Mouse (Mus musculus) hindbrain, embryonic 11.5 days (tissue): ENCODE results near the gene Pecam1. TPM values are rescaled to one million over a fixed set of nuclear protein-coding genes. Genes with fewer than 3 reads are reported as not detected.

Source experiments
- ATAC-seq: fragments of 200-750 bp; cut with Nextera tagmentation; 2 replicates; pipeline ENCODE4 v1.8.0; 2017; ENCODE audit warnings: mild to moderate bottlenecking, moderate TSS enrichment, moderate library complexity; ENCODE audit not compliant: low FRiP score
- DNase-seq: peaks from one replicate; pipeline ENCODE4 v3.0.0-alpha.2; 2015; ENCODE audit warnings: low spot score
- H3K27ac ChIP-seq: fragments of 300-500 bp; sonication (generic); 2 replicates; pipeline ENCODE4 v1.5.1; 2014; ENCODE audit warnings: mild to moderate bottlenecking, low read depth, low read length
- H3K27me3 ChIP-seq: fragments of 300-500 bp; sonication (generic); 2 replicates; pipeline ENCODE4 v1.6.1; 2014; ENCODE audit warnings: mild to moderate bottlenecking, low read length, moderate library complexity, mixed read lengths; ENCODE audit not compliant: control insufficient read depth, insufficient read depth
- H3K36me3 ChIP-seq: fragments of 300-500 bp; sonication (generic); 2 replicates; pipeline ENCODE4 v1.6.1; 2014; ENCODE audit warnings: mild to moderate bottlenecking, low read length, moderate library complexity, mixed read lengths; ENCODE audit not compliant: control insufficient read depth, insufficient read depth
- H3K4me1 ChIP-seq: fragments of 300-500 bp; sonication (generic); replicated peaks from 2 replicates; pipeline ENCODE4 v1.6.1; 2014; ENCODE audit warnings: low read length, mixed read lengths; ENCODE audit not compliant: control insufficient read depth, insufficient read depth
- H3K4me2 ChIP-seq: fragments of 300-500 bp; sonication (generic); replicated peaks from 2 replicates; pipeline ENCODE4 v1.6.1; 2014; ENCODE audit warnings: mild to moderate bottlenecking, low read depth, low read length
- H3K4me3 ChIP-seq: fragments of 300-500 bp; sonication (generic); 2 replicates; pipeline ENCODE4 v1.5.1; 2014; ENCODE audit warnings: low read depth, low read length
- H3K9ac ChIP-seq: fragments of 300-500 bp; sonication (generic); 2 replicates; pipeline ENCODE4 v1.6.1; 2014; ENCODE audit warnings: low read depth, low read length
- H3K9me3 ChIP-seq: fragments of 300-500 bp; sonication (generic); 2 replicates; pipeline ENCODE4 v1.6.1; 2016; ENCODE audit warnings: low read length; ENCODE audit not compliant: control insufficient read depth
- WGBS: fragments of 180-500 bp; shearing (Covaris S2); extraction: QIAGEN DNeasy Blood & Tissue Kit; methylation state at CpG from one replicate; pipeline ENCODE4 v1.1.7; 2014; 5-methylcytosine and 5-hydroxymethylcytosine counted together
- polyA plus RNA-seq: library from polyadenylated mRNA; unstranded; fragments of >200 nt; fragmentation: Nextera tagmentation; extraction: Ambion mirVana; gene quantifications from 2 replicates; pipeline ENCODE4 v1.2.1, GENCODE M21; 2014

The Pecam1 gene
- polyA plus RNA-seq, 1 experiment from 2014 or later = 20.3 TPM

DNA sequence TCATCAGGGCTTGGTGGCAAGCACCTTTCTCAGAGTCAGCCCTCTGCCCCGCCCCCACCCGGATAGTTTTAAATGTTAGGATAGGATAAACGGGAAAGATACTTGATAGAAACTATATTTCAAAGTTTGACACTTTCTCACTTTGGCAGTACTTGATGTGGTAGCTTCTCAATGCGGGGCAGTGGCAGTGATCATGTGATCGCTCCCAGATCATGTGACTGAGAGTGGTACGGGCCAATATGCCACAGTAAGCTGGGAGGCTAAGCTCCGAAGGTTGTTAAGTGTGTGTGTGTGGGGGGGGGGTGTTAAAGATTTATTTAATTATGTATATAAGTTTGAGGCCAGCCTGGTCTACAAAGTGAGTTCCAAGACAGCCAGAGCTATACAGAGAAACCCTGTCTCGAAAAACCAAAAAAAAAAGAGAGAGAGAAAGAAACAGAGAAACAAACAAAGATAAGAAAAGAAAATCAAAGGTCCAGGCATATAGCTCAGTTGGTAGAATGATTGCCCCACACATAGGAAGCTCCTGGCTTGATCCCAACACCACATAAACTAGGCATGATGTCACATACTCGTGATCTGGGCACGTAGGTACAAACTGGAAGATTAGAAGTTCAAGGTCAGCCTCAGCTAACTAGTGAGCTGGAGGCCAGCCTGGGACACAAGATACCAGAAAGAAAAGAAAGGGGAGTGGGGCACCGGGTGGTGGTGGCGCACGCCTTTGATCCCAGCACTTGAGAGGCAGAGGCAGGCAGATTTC, 132.4 kb downstream of the Pecam1 start:
- Histone ChIP-seq H3K4me2 (no peak overlapping the region), H3K9ac (no peak overlapping the region), H3K9me3 (no peaks in the 10 kb centered on the region), H3K4me1 (no peaks in the 10 kb centered on the region), H3K36me3 (no peaks in the 10 kb centered on the region), H3K27ac (no peak overlapping the region), H3K4me3 (no peak overlapping the region), H3K27me3 (no peaks in the 10 kb centered on the region)
- DNase-seq (no peak), ATAC-seq (no peak)
- 87% methylated on average over 13 of the region's 13 CpGs for WGBS

DNA sequence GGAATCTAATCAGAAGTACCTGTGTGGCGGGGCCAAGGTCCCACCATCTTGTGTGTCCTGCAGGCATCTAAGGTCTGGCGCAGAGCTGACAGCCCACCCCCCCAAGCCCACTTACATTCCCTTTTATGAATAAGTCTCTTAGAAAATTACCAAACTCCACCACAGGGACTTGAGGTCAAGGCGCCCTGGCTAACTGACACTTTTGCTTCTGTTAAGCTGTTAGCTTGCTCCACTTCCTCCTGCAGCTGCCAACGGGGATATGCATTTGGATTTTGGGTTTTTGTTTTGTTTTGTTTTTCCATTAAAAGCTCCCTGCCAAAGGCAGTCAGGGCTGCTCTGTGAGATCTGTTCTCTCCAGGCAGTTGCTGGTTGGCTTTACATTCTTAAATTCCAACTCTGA, 134.9 kb downstream of the Pecam1 start:
- no peaks in the 10 kb centered on the region for H3K9me3 ChIP-seq
- no peaks in the 10 kb centered on the region for H3K36me3 ChIP-seq
- 0 out of 2 replicates have a peak, but pooled peaks cover 3% of the 10 kb centered on the region for H3K27me3 ChIP-seq
- no peak overlapping the region for H3K4me2 ChIP-seq
- ATAC-seq (no peak), DNase-seq (no peak)
- 81% methylated on average over 4 of the region's 4 CpGs for WGBS
- no peaks in the 10 kb centered on the region for H3K4me1 ChIP-seq
- no peak overlapping the region for H3K4me3 ChIP-seq
- H3K9ac ChIP-seq = no peak overlapping the region
- no peak overlapping the region for H3K27ac ChIP-seq

GRCm38 (mm10) chr11:106614339-106614645, 136.1 kb downstream of the Pecam1 start:
- H3K27me3 ChIP-seq = 0 out of 2 replicates have a peak, but pooled peaks cover 3% of the 10 kb centered on the region
- ATAC-seq (no peak), DNase-seq (no peak)
- no peaks in the 10 kb centered on the region for H3K9me3 ChIP-seq
- WGBS = 86% methylated on average over 4 of the region's 4 CpGs
- H3K27ac ChIP-seq = no peak overlapping the region
- no peak overlapping the region for H3K9ac ChIP-seq
- H3K36me3 ChIP-seq = no peaks in the 10 kb centered on the region
- H3K4me2 ChIP-seq = no peak overlapping the region
- H3K4me1 ChIP-seq = no peaks in the 10 kb centered on the region
- no peak overlapping the region for H3K4me3 ChIP-seq

- Histone ChIP-seq H3K27me3 (0 out of 2 replicates have a peak, but pooled peaks cover 3% of the 10 kb centered on the region), H3K4me3 (peak overlapping the region; percentile 96), H3K36me3 (no peaks in the 10 kb centered on the region), H3K9me3 (no peaks in the 10 kb centered on the region), H3K4me1 (no peaks in the 10 kb centered on the region), H3K9ac (no peak overlapping the region), H3K27ac (no peak overlapping the region), H3K4me2 (peak overlapping the region; percentile 81)
- ATAC-seq (no peak), DNase-seq (peak; percentile 23)
- 54% methylated on average over 14 of the region's 15 CpGs for WGBS
Measured at GRCm38 (mm10) chr11:106613638-106614338, 136.6 kb downstream of the Pecam1 start.

DNA sequence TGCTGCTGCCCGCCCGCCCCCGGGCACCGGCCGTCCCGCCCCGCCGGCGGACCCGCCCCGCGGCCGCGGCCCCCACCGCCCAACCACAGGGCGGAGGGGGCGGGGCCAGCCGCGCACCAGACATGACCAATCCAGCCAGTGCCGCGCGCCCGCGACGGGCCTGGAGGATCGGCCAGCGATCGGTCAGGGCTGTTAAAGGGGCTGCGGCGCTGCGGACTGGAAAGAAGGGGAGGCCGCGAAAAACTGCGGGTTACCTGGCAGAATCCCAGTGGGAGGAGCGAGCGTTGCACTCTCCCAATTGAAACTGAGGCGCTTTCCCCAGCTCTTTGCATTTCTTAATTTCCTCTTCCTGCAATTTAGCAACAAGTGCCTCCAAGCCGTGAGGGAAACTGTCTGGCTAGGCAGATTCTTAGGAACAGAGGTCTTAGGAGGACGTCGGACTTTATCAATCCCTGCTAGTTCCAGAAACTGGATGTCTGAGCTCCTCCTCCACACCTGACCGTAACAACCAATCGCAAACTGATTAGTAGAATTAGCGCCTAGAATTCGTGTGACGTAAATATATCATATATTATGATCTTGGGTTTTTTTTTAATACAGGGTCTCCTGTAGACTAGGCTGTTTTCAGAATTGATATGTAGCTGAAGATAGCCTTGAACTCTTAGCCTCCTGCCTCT, 137.3 kb downstream of the Pecam1 start, which contains the start of gene Tex2:
TSS of gene Tex2 (minus strand) at position 463 of the 677 bp plus-strand sequence.
- peak within 1 kb of the TSS; percentile 73 for H3K27ac ChIP-seq
- under 1% methylated on average over 43 of the region's 45 CpGs for WGBS

GRCm38 (mm10) chr11:106612209-106612960, 138.0 kb downstream of the Pecam1 start:
- under 1% methylated on average over 63 of the region's 67 CpGs for WGBS
- peak; percentile 6 for ATAC-seq

More for the DNA sequence above, 137.3 kb downstream of the Pecam1 start, which contains the start of gene Tex2:
- H3K4me1 ChIP-seq = no peaks in the 10 kb centered on the region
- H3K4me3 ChIP-seq = peak within 1 kb of the TSS; percentile 96
- DNase-seq = peak; percentile 95
- peak within 1 kb of the TSS; percentile 85 for H3K9ac ChIP-seq
- ATAC-seq = peak; percentile 97
- H3K4me2 ChIP-seq = peak within 1 kb of the TSS; percentile 81
- no peaks in the 10 kb centered on the region for H3K9me3 ChIP-seq
- H3K27me3 ChIP-seq = 0 out of 2 replicates have a peak, but pooled peaks cover 3% of the 10 kb centered on the region
- no peaks in the 10 kb centered on the region for H3K36me3 ChIP-seq

GRCm38 (mm10) chr11:106609731-106610130, 140.7 kb downstream of the Pecam1 start:
- Histone ChIP-seq H3K36me3 (no peaks in the 10 kb centered on the region), H3K27me3 (0 out of 2 replicates have a peak, but pooled peaks cover 3% of the 10 kb centered on the region), H3K27ac (no peak overlapping the region), H3K4me1 (no peaks in the 10 kb centered on the region), H3K9ac (no peak overlapping the region), H3K4me3 (no peak overlapping the region), H3K4me2 (no peak overlapping the region), H3K9me3 (no peaks in the 10 kb centered on the region)
- 76% methylated on average over 8 of the region's 8 CpGs for WGBS
- DNase-seq (no peak), ATAC-seq (no peak)

More at GRCm38 (mm10) chr11:106612209-106612960, 138.0 kb downstream of the Pecam1 start:
- Histone ChIP-seq H3K9me3 (no peaks in the 10 kb centered on the region), H3K9ac (peak overlapping the region; percentile 85), H3K27me3 (0 out of 2 replicates have a peak, but pooled peaks cover 3% of the 10 kb centered on the region), H3K36me3 (no peaks in the 10 kb centered on the region), H3K4me2 (peak overlapping the region; percentile 81), H3K4me3 (peak overlapping the region; percentile 96), H3K27ac (peak overlapping the region; percentile 73), H3K4me1 (no peaks in the 10 kb centered on the region)
- no peak for DNase-seq

- Histone ChIP-seq H3K4me1 (no peaks in the 10 kb centered on the region), H3K36me3 (no peaks in the 10 kb centered on the region), H3K27ac (no peak overlapping the region), H3K9ac (no peak overlapping the region), H3K27me3 (0 out of 2 replicates have a peak, but pooled peaks cover 3% of the 10 kb centered on the region), H3K4me2 (no peak overlapping the region), H3K4me3 (no peak overlapping the region), H3K9me3 (no peaks in the 10 kb centered on the region)
- no peak for ATAC-seq
- DNase-seq = no peak
- 71% methylated on average over 6 of the region's 6 CpGs for WGBS
Measured at GRCm38 (mm10) chr11:106607316-106607715, 143.1 kb downstream of the Pecam1 start.
